Mouse (Mus musculus) A20 (cell line): ENCODE measurements around the gene Steap3.
A peak's percentile ranks its signal among the peaks of the same experiment; 100 is the strongest.

Experiments used
- DNase-seq: peaks from one replicate; pipeline ENCODE4 v3.0.0-alpha.2; 2011; ENCODE audit warnings: low read depth, low spot score

The Steap3 gene

DNA sequence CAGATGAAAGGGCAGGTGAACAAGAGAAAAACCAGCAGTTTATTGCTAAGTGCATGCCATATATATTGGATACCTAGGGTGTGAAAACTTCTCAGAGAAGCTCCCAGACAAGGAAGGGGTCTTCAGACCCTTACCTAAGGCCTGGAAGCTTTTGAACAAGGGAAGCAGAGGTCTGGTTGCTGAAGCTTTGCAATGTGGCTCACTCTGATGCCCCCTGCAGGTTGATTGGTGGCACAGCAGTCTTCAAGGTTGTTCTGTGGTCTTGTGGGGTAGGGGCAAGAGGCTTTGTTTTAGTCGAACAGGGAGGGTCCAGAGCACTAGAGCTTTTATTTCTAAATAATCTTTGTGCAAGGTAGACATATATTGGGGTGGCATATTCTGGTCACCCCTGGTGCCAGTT is 117.2 kb downstream of the Steap3 start:
- DNase-seq: peak; percentile 56

DNA sequence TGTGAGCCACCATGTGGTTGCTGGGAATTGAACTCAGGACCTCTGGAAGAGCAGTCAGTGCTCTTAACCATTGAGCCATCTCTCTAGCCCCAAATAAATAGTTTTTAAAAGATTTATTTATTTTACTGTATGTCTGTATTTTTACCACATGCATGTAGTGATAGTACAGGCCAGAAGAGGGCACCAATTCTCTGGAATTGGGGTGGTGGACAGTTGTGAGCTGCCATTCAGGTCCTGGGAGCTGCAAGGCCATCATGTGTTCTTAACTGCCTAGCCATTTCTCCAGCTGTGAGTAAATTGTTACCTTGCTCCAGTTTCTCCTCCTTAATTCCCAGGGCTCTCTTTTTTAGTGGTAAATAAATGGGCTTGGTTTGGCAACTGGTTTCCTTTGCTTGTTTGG is 118.3 kb downstream of the Steap3 start:
- DNase-seq: peak; percentile 59

DNA sequence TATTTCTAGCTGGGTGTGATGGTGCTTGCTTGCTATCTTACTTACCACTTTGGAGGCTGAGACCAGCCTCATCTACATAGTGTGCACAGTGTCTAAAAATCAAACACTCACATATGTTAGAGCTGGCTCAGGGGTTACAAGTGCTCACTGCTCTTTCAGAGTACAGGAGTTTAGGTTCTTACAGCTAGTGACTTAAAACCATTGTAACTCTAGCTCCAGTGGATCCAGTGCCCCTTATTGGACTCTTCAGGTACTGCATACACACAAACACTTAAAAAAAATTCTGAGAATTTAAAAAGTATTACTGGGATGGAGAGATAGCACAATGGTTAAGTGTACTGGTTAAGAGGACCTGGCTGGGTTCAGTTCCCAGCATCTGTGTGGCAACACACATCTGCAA is 125.5 kb downstream of the Steap3 start:
- peak; percentile 57 for DNase-seq

DNA sequence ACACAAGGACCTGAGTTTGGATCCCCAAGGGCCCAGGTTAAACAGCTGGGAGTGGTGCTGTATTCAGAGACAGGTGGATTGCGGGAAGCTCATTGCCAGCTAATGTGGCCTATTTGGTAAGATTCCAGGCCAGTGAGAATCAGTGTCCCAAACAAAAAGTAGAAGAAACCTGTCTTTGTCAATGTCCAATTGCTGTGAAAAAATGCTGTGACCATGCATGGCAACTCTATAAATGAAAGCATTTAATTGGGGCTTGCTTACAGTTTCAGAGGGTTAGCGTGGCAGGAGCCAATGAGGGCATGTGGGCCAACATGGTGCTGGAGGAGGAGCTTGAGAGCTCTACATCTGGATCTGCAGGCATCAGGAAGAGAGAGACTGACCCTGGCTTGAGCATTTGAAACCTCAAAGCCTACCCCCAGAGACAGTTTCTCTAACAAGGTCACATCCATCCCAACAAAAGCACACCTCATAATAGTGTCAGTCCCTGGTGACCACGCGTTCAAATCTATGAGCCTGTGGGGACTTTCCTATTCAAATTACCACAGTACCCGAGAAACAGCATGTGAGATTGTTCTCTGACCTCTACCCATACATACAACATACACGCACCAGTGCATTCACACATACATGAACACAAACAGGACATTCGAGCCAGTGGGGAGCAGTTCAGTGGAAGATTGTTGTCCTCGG is 126.8 kb downstream of the Steap3 start:
- peak; percentile 29 for DNase-seq

DNA sequence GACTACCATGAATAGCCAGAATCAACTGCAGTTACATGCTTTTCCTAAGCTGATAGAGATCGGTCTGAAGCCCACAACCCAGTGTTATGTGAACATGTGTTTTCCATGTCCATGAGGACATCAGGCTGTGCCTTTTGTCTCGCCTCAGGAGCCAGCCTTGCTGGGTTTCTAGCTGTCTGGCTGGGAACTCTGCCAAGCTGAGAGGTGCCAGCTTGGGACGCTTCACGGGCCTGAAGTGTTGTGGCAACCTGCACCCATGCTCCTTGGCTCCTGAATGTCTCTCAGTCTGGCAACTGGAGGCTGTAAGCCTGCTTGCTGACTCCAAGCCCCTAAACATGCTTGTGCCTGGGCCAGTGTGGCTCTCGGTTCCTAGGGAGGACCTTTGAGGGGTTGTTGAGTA is 130.0 kb downstream of the Steap3 start:
- no peak for DNase-seq
